Mouse (Mus musculus): ENCODE data around the gene Prmt7.

DNA sequence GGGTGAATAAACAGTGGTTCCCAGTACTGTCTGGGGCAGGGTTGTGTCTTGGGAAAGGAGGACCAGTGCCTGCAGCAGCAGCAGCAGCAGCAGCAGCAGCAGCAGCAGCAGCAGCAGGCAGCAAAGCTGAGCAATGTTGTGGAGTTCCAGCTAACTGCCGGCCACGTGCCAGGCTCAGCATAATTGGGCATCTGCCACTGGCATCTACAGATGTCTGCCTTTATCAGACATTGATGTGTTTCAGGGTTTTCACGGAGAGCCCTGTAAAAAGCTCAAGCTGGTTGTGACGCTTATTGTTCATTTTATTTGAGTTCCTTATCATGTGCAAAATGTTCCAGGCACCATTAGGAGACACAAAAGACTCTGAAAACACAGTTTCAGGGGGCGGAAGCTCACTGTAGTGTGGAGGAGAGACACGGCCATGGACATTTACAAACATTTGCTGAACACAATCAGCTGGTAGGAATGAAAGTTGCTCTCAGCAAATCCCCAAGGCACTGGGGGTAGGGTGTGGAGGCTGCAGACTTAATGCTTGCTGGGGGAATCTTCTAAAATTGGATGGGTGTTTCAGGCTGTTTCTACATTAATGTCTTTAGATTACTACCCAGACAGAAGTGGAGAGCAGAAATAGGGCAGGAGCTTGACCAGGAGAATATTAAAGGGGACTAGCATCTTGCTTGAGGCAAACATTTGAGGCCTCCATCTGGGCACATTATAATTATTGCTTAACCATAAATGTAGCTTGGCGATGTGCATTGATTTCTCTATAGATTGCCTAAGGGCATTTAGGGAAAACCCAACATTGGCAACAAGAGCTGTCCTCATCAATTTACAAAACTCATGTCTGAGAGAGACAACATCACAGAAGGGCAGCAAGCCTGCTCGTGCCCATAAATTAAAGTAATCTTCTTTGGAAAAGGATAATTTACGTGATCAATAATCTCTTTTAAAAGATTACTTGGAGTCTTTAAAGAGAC, 90.3 kb downstream of the Prmt7 start:
- TF ChIP-seq CTCF (IDR thresholded peaks at IDR 0.05; ENCODE audit: extremely low read depth, insufficient read depth, low read length), result no peak
- TF ChIP-seq POLR2A (IDR thresholded peaks at IDR 0.05; ENCODE audit: extremely low read depth, insufficient read depth, low read length), result no peak

Data from cortical plate, adult 2 months (tissue).